Mouse (Mus musculus) cerebellum, adult 2 months (tissue): ENCODE measurements around the gene Cyp2c38. TPM values are rescaled to one million over a fixed set of nuclear protein-coding genes. Genes with fewer than 3 reads are reported as not detected.
"Not testable (repeated sequence)": the region's sequence is repeated elsewhere in the genome, so short reads cannot be mapped to it uniquely, and the experiment has no call there.

Experiments used
- DNase-seq, 2 experiments: peaks; one replicate each; pipeline ENCODE4 v3.0.0; 2021
- H3K27ac ChIP-seq: fragments of 200-500 bp; 2 replicates; pipeline ENCODE4 v1.5.1; 2012; ENCODE audit warnings: low read length, control low read depth, inconsistent platforms; ENCODE audit not compliant: insufficient read depth
- H3K27me3 ChIP-seq: fragments of 200-500 bp; 2 replicates; pipeline ENCODE4 v1.6.1; 2012; ENCODE audit warnings: inconsistent platforms, mild to moderate bottlenecking, low read length, moderate library complexity; ENCODE audit not compliant: control insufficient read depth, insufficient read depth
- H3K4me1 ChIP-seq: fragments of 200-500 bp; 2 replicates; pipeline ENCODE4 v1.6.1; 2011; ENCODE audit warnings: low read length; ENCODE audit not compliant: control insufficient read depth, insufficient read depth
- H3K4me3 ChIP-seq: fragments of 200-500 bp; replicated peaks from 2 replicates; pipeline ENCODE3; 2011; ENCODE audit warnings: mild to moderate bottlenecking, low read depth, low read length, control low read depth; ENCODE audit not compliant: insufficient read depth
- CTCF ChIP-seq: fragments of 200-500 bp; IDR thresholded peaks from 2 replicates; pipeline ENCODE4 v1.5.1; 2011; ENCODE audit warnings: low read depth, mild to moderate bottlenecking, control low read depth, low read length, moderate library complexity, borderline replicate concordance; ENCODE audit not compliant: insufficient read depth
- POLR2A ChIP-seq: fragments of 200-500 bp; IDR thresholded peaks from 2 replicates; pipeline ENCODE4 v1.6.1; 2011; ENCODE audit warnings: low read length, control low read depth, borderline replicate concordance; ENCODE audit not compliant: insufficient read depth
- whole genome bisulfite sequencing: fragments of 180-500 bp; shearing (Covaris S2); methylation state at CpG from one replicate; pipeline ENCODE4 v1.1.7; 2018; 5-methylcytosine and 5-hydroxymethylcytosine counted together
- polyA plus RNA-seq: library from polyadenylated mRNA; depleted of rRNA; stranded (reverse); fragments of >200 nt; gene quantifications from 2 replicates; pipeline ENCODE4 v1.2.3, GENCODE M21; 2012; rRNA removed

Gene Cyp2c38
- not detected in 2 replicates for polyA plus RNA-seq

- 84% methylated on average over 1 of the region's 1 CpGs for WGBS
- Histone ChIP-seq H3K27ac (no peak within 1 kb of the TSS), H3K4me3 (no peak within 1 kb of the TSS), H3K27me3 (no peaks in the 10 kb centered on the region), H3K4me1 (no peaks in the 10 kb centered on the region)
- no peak for DNase-seq
- no peak for TF ChIP-seq CTCF
- TF ChIP-seq POLR2A = no peak
These were observed at the start of gene Cyp2c38 for GRCm38 (mm10) chr19:39462941-39463340. Gene Cyp2c38, minus strand, starts transcription at chr19:39463075.

GRCm38 (mm10) chr19:39510534-39510933 lies 47.7 kb upstream of the Cyp2c38 start, which contains the start of gene Cyp2c39:
Gene Cyp2c39, plus strand, starts transcription at chr19:39510862.
- WGBS = 65% methylated on average over 4 of the region's 4 CpGs
- H3K4me1 ChIP-seq = no peaks in the 10 kb centered on the region

GRCm38 (mm10) chr19:39509533-39509932 lies 46.7 kb upstream of the Cyp2c38 start:
- no peak for TF ChIP-seq CTCF
- TF ChIP-seq POLR2A = no peak

More at GRCm38 (mm10) chr19:39510534-39510933, 47.7 kb upstream of the Cyp2c38 start, which contains the start of gene Cyp2c39:
- H3K27me3 ChIP-seq = no peaks in the 10 kb centered on the region
- no peak for DNase-seq
- H3K27ac ChIP-seq = no peak within 1 kb of the TSS
- H3K4me3 ChIP-seq = no peak within 1 kb of the TSS
- TF ChIP-seq CTCF (no peak), POLR2A (no peak)

GRCm38 (mm10) chr19:39506341-39506740 lies 43.5 kb upstream of the Cyp2c38 start:
- Histone ChIP-seq H3K4me1 (no peaks in the 10 kb centered on the region), H3K27me3 (no peaks in the 10 kb centered on the region), H3K27ac (no peak overlapping the region), H3K4me3 (no peak overlapping the region)
- TF ChIP-seq POLR2A (no peak), CTCF (no peak)
- no peak for DNase-seq

More at GRCm38 (mm10) chr19:39509533-39509932, 46.7 kb upstream of the Cyp2c38 start:
- WGBS = 59% methylated on average over 1 of the region's 1 CpGs
- no peak for DNase-seq
- Histone ChIP-seq H3K4me1 (no peaks in the 10 kb centered on the region), H3K27ac (no peak overlapping the region), H3K27me3 (no peaks in the 10 kb centered on the region), H3K4me3 (no peak overlapping the region)

- WGBS = 87% methylated on average over 1 of the region's 1 CpGs
- not testable (repeated sequence) for H3K27ac ChIP-seq, H3K4me3 ChIP-seq, DNase-seq, H3K4me1 ChIP-seq, H3K27me3 ChIP-seq
These were observed 21.1 kb upstream of the Cyp2c38 start for GRCm38 (mm10) chr19:39483961-39484360.

- no peaks in the 10 kb centered on the region for H3K27me3 ChIP-seq
- no peak overlapping the region for H3K4me3 ChIP-seq
- TF ChIP-seq CTCF = no peak
- no peak for TF ChIP-seq POLR2A
- DNase-seq = no peak
- no peak overlapping the region for H3K27ac ChIP-seq
- H3K4me1 ChIP-seq = no peaks in the 10 kb centered on the region
These were observed 1.0 kb upstream of the Cyp2c38 start for GRCm38 (mm10) chr19:39463923-39464322.

Other genes with a start within 250 kb of the Cyp2c38 start
- gene Cyp2c29, start 193.7 kb downstream of the Cyp2c38 start, polyA plus RNA-seq = not detected in 2 replicates
- not detected in 2 replicates for gene Cyp2c39, start 47.8 kb upstream of the Cyp2c38 start, polyA plus RNA-seq
- gene Cyp2c67, start 186.0 kb upstream of the Cyp2c38 start, polyA plus RNA-seq = not detected in 2 replicates